Mouse (Mus musculus) spleen, adult 10 weeks (tissue): ENCODE results near the gene Bean1. TPM values are rescaled to one million over a fixed set of nuclear protein-coding genes. Genes with fewer than 3 reads are reported as not detected.

Experiments used
- polyA plus RNA-seq: library from polyadenylated mRNA; stranded (reverse); fragments of 350-450 nt; fragmentation: Illumina TruSeq; extraction: RNeasy Lipid Tissue Mini Kit (QIAGEN cat#74804); gene quantifications from one replicate; pipeline ENCODE4 v1.2.3, GENCODE M21; 2015; ENCODE audit warnings: low replicate concordance; ENCODE audit not compliant: insufficient read depth

Gene Bean1
- not detected for polyA plus RNA-seq

GRCm38 (mm10) chr8:104170118-104171049, at the start of gene Bean1:
Gene Bean1, plus strand, starts transcription at chr8:104170442.

GRCm38 (mm10) chr8:104248276-104248675, 78.0 kb downstream of the Bean1 start, which contains the start of gene Tk2:
Gene Tk2, minus strand, starts transcription at chr8:104248558.

GRCm38 (mm10) chr8:104250439-104251367, 80.5 kb downstream of the Bean1 start, which contains the start of gene Cklf:
Gene Cklf, plus strand, starts transcription at chr8:104250861.

Other genes with a start within 250 kb of the Bean1 start
- 23.8 TPM for gene Cdh5, start 68.8 kb upstream of the Bean1 start, polyA plus RNA-seq
- gene Tk2, start 78.1 kb downstream of the Bean1 start, polyA plus RNA-seq, result 71.4 TPM
- gene Cklf, start 80.4 kb downstream of the Bean1 start, polyA plus RNA-seq, result 107 TPM
- gene Cmtm2a, start 122.7 kb downstream of the Bean1 start, polyA plus RNA-seq, result not detected
- gene Gm45711, start 139.6 kb downstream of the Bean1 start, polyA plus RNA-seq, result not detected
- gene Cmtm1, start 139.7 kb downstream of the Bean1 start, polyA plus RNA-seq, result not detected
- gene Gm11020, start 151.1 kb downstream of the Bean1 start, polyA plus RNA-seq, result not detected
- not detected for gene Cmtm2b, start 151.8 kb downstream of the Bean1 start, polyA plus RNA-seq
- 48.5 TPM for gene Cmtm3, start 169.0 kb downstream of the Bean1 start, polyA plus RNA-seq
- gene Cmtm4, start 225.4 kb downstream of the Bean1 start, polyA plus RNA-seq, result 11.4 TPM